In genomic region chr2:167704409-167704808, GRCm38 (mm10) we compare ENCODE assay signal across 25 mouse cellular contexts. TPM values are rescaled to one million over a fixed set of nuclear protein-coding genes. Genes with fewer than 3 reads are reported as not detected.
DNase-seq lines count a peak whose midpoint lies in the region; ATAC-seq and TF ChIP-seq lines count a peak whose summit lies in the region.
"Had no signal": no experiment of that assay in that cellular context is flagged by ENCODE, and none has a peak within 500 bp of the region (broad histone marks: within the 10 kb centered on the region; RNA-seq: fewer than 3 reads in every experiment).

No protein-coding gene starts in this region.

- peak overlapping the region; percentile 19; the same call in 1 of the 2 replicates for H3K9ac ChIP-seq in intestine, embryonic 16.5 days (ENCODE audit: low read depth, low read length)
- no peak overlapping the region for H3K9ac ChIP-seq in intestine, postnatal 0 days (ENCODE audit: low read depth, low read length)
- H3K9ac ChIP-seq in kidney, embryonic 14.5 days (ENCODE audit: low read depth, low read length) = no peak overlapping the region
- H3K9ac ChIP-seq: embryonic facial prominence, embryonic 12.5 days; forebrain, embryonic 13.5 days had no signal

- peaks cover 35% of the 10 kb centered on the region for H3K4me1 ChIP-seq in heart, embryonic 10.5 days
- H3K4me1 ChIP-seq in intestine, embryonic 16.5 days (ENCODE audit: control insufficient read depth, insufficient read depth, low read length) = peaks cover 13% of the 10 kb centered on the region; the same call in 1 of the 2 replicates
- H3K4me1 ChIP-seq in intestine, postnatal 0 days (replicated peaks; ENCODE audit: control insufficient read depth, insufficient read depth, low read length) = peaks cover 4% of the 10 kb centered on the region
- H3K4me1 ChIP-seq in kidney, adult 2 months (ENCODE audit: control insufficient read depth, insufficient read depth, low read length) = no peaks in the 10 kb centered on the region
- H3K4me1 ChIP-seq in kidney, embryonic 14.5 days (ENCODE audit: control insufficient read depth, insufficient read depth, low read length) = no peaks in the 10 kb centered on the region
- H3K4me1 ChIP-seq: forebrain, embryonic 13.5 days had no signal

- no peak for DNase-seq in heart, embryonic 10.5 days (ENCODE audit: low spot score)
- DNase-seq in heart, adult 18-20 months = no peak
- peak; percentile 51 for DNase-seq in kidney, adult 2 months
- no peak for DNase-seq in kidney, postnatal 4 days
- peak; percentile 46 to 57 for DNase-seq in kidney, postnatal 36 days
- DNase-seq: adrenal gland, adult 8-10 months; adrenal gland, postnatal 14 days; adrenal gland, postnatal 36 days; B cell, adult 2 months; cerebellum, adult 11-12 months; cerebellum, adult 2 months; cerebellum, adult 9-10 months; cerebellum, postnatal 10 days; cerebellum, postnatal 25 days had no signal

- H3K36me3 ChIP-seq in heart, embryonic 10.5 days = no peaks in the 10 kb centered on the region
- H3K36me3 ChIP-seq in intestine, embryonic 16.5 days (ENCODE audit: control insufficient read depth, insufficient read depth, low read length) = no peaks in the 10 kb centered on the region
- H3K36me3 ChIP-seq in intestine, postnatal 0 days (ENCODE audit: control insufficient read depth, insufficient read depth) = no peaks in the 10 kb centered on the region
- no peaks in the 10 kb centered on the region for H3K36me3 ChIP-seq in kidney, adult 2 months (ENCODE audit: control insufficient read depth, insufficient read depth, low read length)
- no peaks in the 10 kb centered on the region for H3K36me3 ChIP-seq in kidney, embryonic 14.5 days (ENCODE audit: control insufficient read depth, insufficient read depth, low read length)
- H3K36me3 ChIP-seq: embryonic facial prominence, embryonic 10.5 days; embryonic facial prominence, embryonic 12.5 days; G1E had no signal

- H3K9me3 ChIP-seq in heart, embryonic 10.5 days = no peaks in the 10 kb centered on the region
- no peaks in the 10 kb centered on the region for H3K9me3 ChIP-seq in intestine, embryonic 16.5 days (ENCODE audit: control insufficient read depth, low read length)
- H3K9me3 ChIP-seq in intestine, postnatal 0 days (ENCODE audit: control insufficient read depth) = no peaks in the 10 kb centered on the region
- H3K9me3 ChIP-seq in kidney, embryonic 14.5 days (ENCODE audit: control insufficient read depth, low read length) = no peaks in the 10 kb centered on the region
- H3K9me3 ChIP-seq: embryonic facial prominence, embryonic 10.5 days; embryonic facial prominence, embryonic 12.5 days; forebrain, embryonic 13.5 days; G1E had no signal

- 78% methylated on average over 4 of the region's 4 CpGs for WGBS in heart, embryonic 10.5 days
- WGBS in intestine, embryonic 16.5 days = 87% methylated on average over 4 of the region's 4 CpGs
- WGBS in intestine, postnatal 0 days = 80% methylated on average over 4 of the region's 4 CpGs
- 66% methylated on average over 4 of the region's 4 CpGs for WGBS in kidney, adult 2 months
- 94% methylated on average over 4 of the region's 4 CpGs for whole genome bisulfite sequencing in kidney, embryonic 14.5 days

- 0 out of 2 replicates have a peak overlapping the region, but pooled peaks have one; percentile 22 for H3K27ac ChIP-seq in heart, embryonic 10.5 days
- H3K27ac ChIP-seq in intestine, embryonic 16.5 days (ENCODE audit: low read length) = no peak overlapping the region
- H3K27ac ChIP-seq in intestine, postnatal 0 days (ENCODE audit: low read depth, low read length) = no peak overlapping the region
- no peak overlapping the region for H3K27ac ChIP-seq in kidney, adult 2 months (ENCODE audit: insufficient read depth, low read depth, low read length)
- no peak overlapping the region for H3K27ac ChIP-seq in kidney, embryonic 14.5 days (ENCODE audit: low read depth, low read length)
- H3K27ac ChIP-seq: embryonic facial prominence, embryonic 10.5 days; embryonic facial prominence, embryonic 12.5 days; forebrain, embryonic 13.5 days had no signal

- ATAC-seq in intestine, embryonic 16.5 days = no peak
- ATAC-seq in intestine, postnatal 0 days = no peak
- no peak for ATAC-seq in kidney, embryonic 14.5 days (ENCODE audit: low FRiP score, low TSS enrichment)
- ATAC-seq: activated CD4-positive, CD25-positive, alpha-beta regulatory T cell, adult 4 months; CD4-positive, CD25-positive, alpha-beta regulatory T cell, adult 4 months; forebrain, embryonic 13.5 days; Patski had no signal

- peaks cover 33% of the 10 kb centered on the region for H3K27me3 ChIP-seq in heart, embryonic 10.5 days (ENCODE audit: insufficient read depth, poor library complexity, severe bottlenecking)
- H3K27me3 ChIP-seq in intestine, embryonic 16.5 days (replicated peaks; ENCODE audit: control insufficient read depth, insufficient read depth, low read length) = no peaks in the 10 kb centered on the region
- H3K27me3 ChIP-seq in intestine, postnatal 0 days (replicated peaks; ENCODE audit: control insufficient read depth, insufficient read depth, low read length) = no peaks in the 10 kb centered on the region
- H3K27me3 ChIP-seq in kidney, adult 2 months (replicated peaks; ENCODE audit: control insufficient read depth, insufficient read depth, low read length) = no peaks in the 10 kb centered on the region
- no peaks in the 10 kb centered on the region for H3K27me3 ChIP-seq in kidney, embryonic 14.5 days (ENCODE audit: control insufficient read depth, insufficient read depth, low read length)
- H3K27me3 ChIP-seq: embryonic facial prominence, embryonic 12.5 days; forebrain, embryonic 13.5 days; Patski had no signal

- TF ChIP-seq POLR2A in kidney, adult 2 months (IDR thresholded peaks at IDR 0.05; ENCODE audit: low read depth, low read length) = no peak

- no peak for TF ChIP-seq CTCF in intestine, postnatal 0 days (IDR thresholded peaks at IDR 0.05; ENCODE audit: low read depth)
- no peak for TF ChIP-seq CTCF in kidney, adult 2 months (conservative IDR thresholded peaks at IDR 0.05; ENCODE audit: insufficient read depth, insufficient read length, low read depth, low read length)

- H3K4me2 ChIP-seq in intestine, embryonic 16.5 days (ENCODE audit: low read depth, low read length) = no peak overlapping the region
- no peak overlapping the region for H3K4me2 ChIP-seq in intestine, postnatal 0 days (replicated peaks; ENCODE audit: low read depth)
- no peak overlapping the region for H3K4me2 ChIP-seq in kidney, embryonic 14.5 days (replicated peaks; ENCODE audit: low read depth, low read length)
- H3K4me2 ChIP-seq: embryonic facial prominence, embryonic 12.5 days; forebrain, embryonic 13.5 days had no signal

- H3K4me3 ChIP-seq in heart, embryonic 10.5 days = no peak overlapping the region
- no peak overlapping the region for H3K4me3 ChIP-seq in intestine, embryonic 16.5 days (ENCODE audit: low read length)
- no peak overlapping the region for H3K4me3 ChIP-seq in intestine, postnatal 0 days (ENCODE audit: low read depth, low read length)
- no peak overlapping the region for H3K4me3 ChIP-seq in kidney, adult 2 months (ENCODE audit: insufficient read depth, low read depth, low read length)
- H3K4me3 ChIP-seq in kidney, embryonic 14.5 days (ENCODE audit: low read length) = no peak overlapping the region
- H3K4me3 ChIP-seq: embryonic facial prominence, embryonic 10.5 days; embryonic facial prominence, embryonic 12.5 days; forebrain, embryonic 13.5 days had no signal

RNA-seq across cellular contexts. Expression of gene Tmem189, which starts 14.8 kb away (rescaled TPM):
- polyA plus RNA-seq in heart, embryonic 10.5 days (2016; fragmentation: Nextera tagmentation; extraction: Ambion mirVana) = 47.7 and 53.8 TPM in 2 replicates
- total RNA-seq in heart, adult 18-20 months (2021) = 10 to 100 TPM; 22.0 to 23.0 TPM
- 28.6 and 33.7 TPM in 2 replicates for polyA plus RNA-seq in intestine, embryonic 16.5 days (2015; fragmentation: Nextera tagmentation; extraction: Ambion mirVana)
- 25.0 and 26.8 TPM in 2 replicates for polyA plus RNA-seq in intestine, postnatal 0 days (2015; fragmentation: Nextera tagmentation; extraction: Ambion mirVana)
- 288 and 414 TPM in 2 replicates for polyA plus RNA-seq in kidney, adult 2 months (2012; rRNA removed)
- polyA plus RNA-seq in kidney, embryonic 14.5 days (2014; fragmentation: Nextera tagmentation; extraction: Ambion mirVana) = 37.9 and 52.8 TPM in 2 replicates

RNA-seq across cellular contexts. Expression of gene Cebpb, which starts 15.7 kb away (rescaled TPM):
- 4.2 TPM in 2 replicates for polyA plus RNA-seq in heart, embryonic 10.5 days (2016; fragmentation: Nextera tagmentation; extraction: Ambion mirVana)
- 100 to 1,000 TPM; 127 to 160 TPM for total RNA-seq in heart, adult 18-20 months (2021)
- polyA plus RNA-seq in intestine, embryonic 16.5 days (2015; fragmentation: Nextera tagmentation; extraction: Ambion mirVana) = 0.65 and 0.93 TPM in 2 replicates
- polyA plus RNA-seq in intestine, postnatal 0 days (2015; fragmentation: Nextera tagmentation; extraction: Ambion mirVana) = 49.8 and 52.6 TPM in 2 replicates
- 45.3 and 70.3 TPM in 2 replicates for polyA plus RNA-seq in kidney, adult 2 months (2012; rRNA removed)
- 7.7 and 8.3 TPM in 2 replicates for polyA plus RNA-seq in kidney, embryonic 14.5 days (2014; fragmentation: Nextera tagmentation; extraction: Ambion mirVana)

RNA-seq across cellular contexts. Expression of gene Gm20431, which starts 43.1 kb away (rescaled TPM):
- 0.36 and 3.9 TPM in 2 replicates for polyA plus RNA-seq in heart, embryonic 10.5 days (2016; fragmentation: Nextera tagmentation; extraction: Ambion mirVana)
- 10 to 100 TPM in 1 of 2 experiments, 1 to 10 TPM in 1; 9.3 to 17.0 TPM for total RNA-seq in heart, adult 18-20 months (2021)
- 2.0 and 3.2 TPM in 2 replicates for polyA plus RNA-seq in intestine, embryonic 16.5 days (2015; fragmentation: Nextera tagmentation; extraction: Ambion mirVana)
- 8.8 and 10.0 TPM in 2 replicates for polyA plus RNA-seq in intestine, postnatal 0 days (2015; fragmentation: Nextera tagmentation; extraction: Ambion mirVana)
- 30.7 and 31.8 TPM in 2 replicates for polyA plus RNA-seq in kidney, adult 2 months (2012; rRNA removed)
- polyA plus RNA-seq in kidney, embryonic 14.5 days (2014; fragmentation: Nextera tagmentation; extraction: Ambion mirVana) = 5.6 and 6.1 TPM in 2 replicates
- polyA plus RNA-seq: activated CD4-positive, CD25-positive, alpha-beta regulatory T cell, adult 4 months; CD4-positive, CD25-positive, alpha-beta regulatory T cell, adult 4 months; cortical plate, adult 2 months; G1E had no signal

Comparison
In these comparisons a context has a peak if more than half of its experiments do, and no peak if none do; other contexts are left out.
1. DNase-seq: peak in kidney, adult 2 months (single experiment) and kidney, postnatal 36 days (2 of 2); none in heart, embryonic 10.5 days (single experiment), heart, adult 18-20 months (0 of 2) and kidney, postnatal 4 days (0 of 2).